Mouse (Mus musculus): ENCODE measurements at regions not wholly inside any gene's neighbourhood (a gene's known extent, or its start where the extent isn't known, plus 50 kb on each side); places are given as distances from the start of the nearest gene placed in this dataset.

DNA sequence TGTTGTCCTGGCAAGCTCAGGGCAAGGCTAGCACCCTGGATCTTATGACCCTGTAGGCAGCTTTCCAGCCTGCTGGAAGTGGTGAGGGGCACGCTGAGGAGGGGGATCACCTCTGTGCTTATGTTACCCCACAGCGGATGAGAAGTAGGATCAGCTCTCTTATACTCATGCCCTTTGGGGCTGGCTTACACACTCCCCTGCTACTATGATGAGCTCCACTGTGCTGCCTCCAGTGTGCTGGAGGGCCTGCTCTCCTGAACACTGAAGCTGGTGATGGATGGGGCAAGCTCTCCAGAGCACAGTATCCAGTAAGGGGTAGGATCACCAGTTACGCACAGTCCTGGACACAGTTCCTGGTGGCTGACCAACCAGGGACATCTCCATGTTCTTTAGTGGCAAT, 118.3 kb upstream of the Syt1 start:
- H3K27ac ChIP-seq (ENCODE audit: control insufficient read depth, low read depth, low read length), result no peak overlapping the region
- peaks cover 4 to 7% of the 10 kb centered on the region in 2 experiments for H3K4me1 ChIP-seq (ENCODE audit: control insufficient read depth in 1 of 2, insufficient read depth in 2 of 2, low read length in 2 of 2)
- TF ChIP-seq MXI1 (IDR thresholded peaks at IDR 0.05; ENCODE audit: low read depth, low read length) (no peak), TCF12 (IDR thresholded peaks at IDR 0.05; ENCODE audit: low read depth, low read length) (no peak), POLR2A (IDR thresholded peaks at IDR 0.05; ENCODE audit: control insufficient read depth in 1 of 2, insufficient read depth in 1 of 2, low read depth in 1 of 2, low read length in 2 of 2, poor library complexity in 1 of 2) (no peak), CHD2 (IDR thresholded peaks at IDR 0.05; ENCODE audit: low read length) (no peak), USF1 (IDR thresholded peaks at IDR 0.05; ENCODE audit: low read depth, low read length) (no peak), TAL1 (IDR thresholded peaks at IDR 0.05; ENCODE audit: low read length) (no peak), CTCF (IDR thresholded peaks at IDR 0.05 in 2 of 3, conservative IDR thresholded peaks at IDR 0.05 in 1 of 3; ENCODE audit: control insufficient read depth in 1 of 3, insufficient read depth in 1 of 3, low read depth in 2 of 3, low read length in 3 of 3, poor library complexity in 1 of 3, severe bottlenecking in 1 of 3) (no peak), MEF2A (IDR thresholded peaks at IDR 0.05; ENCODE audit: extremely low read depth, insufficient replicate concordance, low read depth, low read length, poor library complexity, severe bottlenecking) (no peak), ZNF384 (IDR thresholded peaks at IDR 0.05; ENCODE audit: low read depth, low read length) (no peak), SIN3A (IDR thresholded peaks at IDR 0.05; ENCODE audit: low read length) (no peak)
- no peak overlapping the region for H3K4me3 ChIP-seq (ENCODE audit: control insufficient read depth in 1 of 2, insufficient read depth in 1 of 2, low read depth in 2 of 2, low read length in 2 of 2)
- no peak overlapping the region for H3K9ac ChIP-seq (ENCODE audit: control insufficient read depth, low read depth, low read length, poor library complexity, severe bottlenecking)
- no peaks in the 10 kb centered on the region for H3K27me3 ChIP-seq (ENCODE audit: control insufficient read depth in 1 of 2, insufficient read depth in 2 of 2, low read length in 2 of 2)
- H3K36me3 ChIP-seq (ENCODE audit: control insufficient read depth in 1 of 2, insufficient read depth in 2 of 2, low read length in 2 of 2), result no peaks in the 10 kb centered on the region; a peak in 2 of 4 replicates
- no peaks in the 10 kb centered on the region for H3K79me2 ChIP-seq (ENCODE audit: control insufficient read depth, insufficient read depth, low read length, poor library complexity)
- no peaks in the 10 kb centered on the region for H3K9me3 ChIP-seq (replicated peaks; ENCODE audit: insufficient read depth, low read length)
- no peak for DNase-seq (ENCODE audit: low read depth, low spot score)

DNA sequence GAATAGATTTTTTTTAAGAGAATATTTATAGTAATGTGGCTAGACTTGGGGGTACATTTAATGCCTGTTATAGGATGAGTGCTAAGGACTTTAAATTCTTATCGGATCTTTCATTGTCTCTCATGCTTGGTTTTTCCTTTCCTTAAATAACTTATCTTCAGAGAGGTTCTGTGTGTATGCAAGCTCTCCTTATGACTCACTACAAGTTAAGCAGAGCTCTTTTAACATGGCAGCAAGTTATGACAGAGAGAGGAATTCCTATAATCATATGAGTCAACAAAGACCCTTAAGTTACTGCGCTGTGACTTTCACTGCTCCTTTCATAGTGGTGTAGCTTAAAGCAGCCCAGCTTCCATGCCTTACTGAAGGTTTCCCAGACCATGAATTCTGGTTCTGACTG, 115.9 kb upstream of the Syt1 start:
- H3K27ac ChIP-seq (ENCODE audit: control insufficient read depth, low read depth, low read length), result no peak overlapping the region
- no peaks in the 10 kb centered on the region for H3K79me2 ChIP-seq (ENCODE audit: control insufficient read depth, insufficient read depth, low read length, poor library complexity)
- no peaks in the 10 kb centered on the region for H3K9me3 ChIP-seq (replicated peaks; ENCODE audit: insufficient read depth, low read length)
- TF ChIP-seq USF2 (IDR thresholded peaks at IDR 0.05; ENCODE audit: borderline replicate concordance in 1 of 2, insufficient read depth in 1 of 2, low read depth in 1 of 2, low read length in 2 of 2), result no peak
- no peak for TF ChIP-seq CHD1 (IDR thresholded peaks at IDR 0.05; ENCODE audit: low read depth, low read length)
- no peak; the same call in 1 of the 2 replicates for TF ChIP-seq MEF2A (IDR thresholded peaks at IDR 0.05; ENCODE audit: extremely low read depth, insufficient replicate concordance, low read depth, low read length, poor library complexity, severe bottlenecking)
- TF ChIP-seq E2F4 (IDR thresholded peaks at IDR 0.05; ENCODE audit: borderline replicate concordance, low read depth, low read length), result no peak
- no peak for TF ChIP-seq HCFC1 (IDR thresholded peaks at IDR 0.05; ENCODE audit: low read depth, low read length)
- TF ChIP-seq SMC3 (IDR thresholded peaks at IDR 0.05; ENCODE audit: low read depth, low read length), result no peak
- TF ChIP-seq POLR2AphosphoS2 (IDR thresholded peaks at IDR 0.05; ENCODE audit: low read length), result no peak
- TF ChIP-seq ETS1 (IDR thresholded peaks at IDR 0.05; ENCODE audit: low read depth, low read length), result no peak
- no peak for TF ChIP-seq USF1 (IDR thresholded peaks at IDR 0.05; ENCODE audit: low read depth, low read length)
- no peak for TF ChIP-seq MXI1 (IDR thresholded peaks at IDR 0.05; ENCODE audit: low read depth, low read length)
- no peak for TF ChIP-seq ZNF384 (IDR thresholded peaks at IDR 0.05; ENCODE audit: low read depth, low read length)
- no peak for TF ChIP-seq MYB (IDR thresholded peaks at IDR 0.05; ENCODE audit: low read depth, low read length)
- TF ChIP-seq BHLHE40 (IDR thresholded peaks at IDR 0.05; ENCODE audit: borderline replicate concordance, low read depth, low read length), result no peak
- peaks cover 0 to 4% of the 10 kb centered on the region in 2 experiments; a peak in 2 of 4 replicates for H3K4me1 ChIP-seq (ENCODE audit: control insufficient read depth in 1 of 2, insufficient read depth in 2 of 2, low read length in 2 of 2)
- no peaks in the 10 kb centered on the region for H3K27me3 ChIP-seq (ENCODE audit: control insufficient read depth in 1 of 2, insufficient read depth in 2 of 2, low read length in 2 of 2)
- no peaks in the 10 kb centered on the region; a peak in 1 of 4 replicates for H3K36me3 ChIP-seq (ENCODE audit: control insufficient read depth in 1 of 2, insufficient read depth in 2 of 2, low read length in 2 of 2)
- H3K4me3 ChIP-seq (ENCODE audit: control insufficient read depth in 1 of 2, insufficient read depth in 1 of 2, low read depth in 2 of 2, low read length in 2 of 2), result no peak overlapping the region
- DNase-seq (ENCODE audit: low read depth, low spot score), result no peak
- H3K9ac ChIP-seq (ENCODE audit: control insufficient read depth, low read depth, low read length, poor library complexity, severe bottlenecking), result no peak overlapping the region

Data from MEL (cell line).